Mouse (Mus musculus): ENCODE data around the gene Psmd9.

- TF ChIP-seq CTCF (IDR thresholded peaks at IDR 0.05; ENCODE audit: low read depth, low read length) = no peak
- TF ChIP-seq POLR2AphosphoS5 (IDR thresholded peaks at IDR 0.05; ENCODE audit: insufficient replicate concordance, low read depth, low read length) = no peak
- TF ChIP-seq GATA1 (IDR thresholded peaks at IDR 0.05; ENCODE audit: borderline replicate concordance, low read length) = no peak
These were observed 25.1 kb upstream of the Psmd9 start for GRCm38 (mm10) chr5:123143971-123144745.
